Mouse (Mus musculus) spleen, adult 18-20 months (tissue): ENCODE data around the gene Phf20.
A peak's percentile ranks its signal among the peaks of the same experiment; 100 is the strongest.

Source experiments
- DNase-seq, 2 experiments: peaks; one replicate each; pipeline ENCODE4 v3.0.0; 2022; ENCODE audit warnings: mixed read lengths in 2 of 2

Phf20 gene

GRCm38 (mm10) chr2:156272553-156272952 lies 76.3 kb downstream of the Phf20 start:
- DNase-seq, result no peak

GRCm38 (mm10) chr2:156278226-156279017 lies 82.2 kb downstream of the Phf20 start:
- peak; percentile 64 to 76 for DNase-seq

- no peak for DNase-seq
These were observed 85.0 kb downstream of the Phf20 start for GRCm38 (mm10) chr2:156281227-156281626.

- no peak for DNase-seq
These were observed 88.9 kb downstream of the Phf20 start for GRCm38 (mm10) chr2:156285161-156285560.

GRCm38 (mm10) chr2:156286733-156287132 lies 90.5 kb downstream of the Phf20 start:
- DNase-seq, result no peak

- DNase-seq, result no peak
These were observed 92.0 kb downstream of the Phf20 start for GRCm38 (mm10) chr2:156288222-156288621.

GRCm38 (mm10) chr2:156289552-156290160 lies 93.4 kb downstream of the Phf20 start:
- DNase-seq, result no peak

- no peak for DNase-seq
These were observed 95.7 kb downstream of the Phf20 start for GRCm38 (mm10) chr2:156291998-156292397.

- peak in 1 of 2 experiments; percentile 33 for DNase-seq
These were observed 99.4 kb downstream of the Phf20 start for GRCm38 (mm10) chr2:156295601-156296063.

GRCm38 (mm10) chr2:156296190-156296589 lies 99.9 kb downstream of the Phf20 start:
- no peak for DNase-seq

GRCm38 (mm10) chr2:156297653-156298052 lies 101.4 kb downstream of the Phf20 start:
- no peak for DNase-seq

GRCm38 (mm10) chr2:156298458-156298857 lies 102.2 kb downstream of the Phf20 start:
- no peak for DNase-seq

GRCm38 (mm10) chr2:156302063-156302462 lies 105.8 kb downstream of the Phf20 start:
- no peak for DNase-seq

GRCm38 (mm10) chr2:156304351-156304750 lies 108.1 kb downstream of the Phf20 start:
- no peak for DNase-seq

GRCm38 (mm10) chr2:156305818-156306217 lies 109.6 kb downstream of the Phf20 start:
- DNase-seq, result no peak

- peak; percentile 22 to 41 for DNase-seq
These were observed 111.0 kb downstream of the Phf20 start for GRCm38 (mm10) chr2:156307261-156307660.

GRCm38 (mm10) chr2:156309948-156310347 lies 113.7 kb downstream of the Phf20 start:
- no peak for DNase-seq

GRCm38 (mm10) chr2:156310455-156310854 lies 114.2 kb downstream of the Phf20 start:
- DNase-seq, result no peak

- DNase-seq, result no peak
These were observed 114.7 kb downstream of the Phf20 start for GRCm38 (mm10) chr2:156310945-156311344.

GRCm38 (mm10) chr2:156311441-156311840 lies 115.2 kb downstream of the Phf20 start:
- DNase-seq, result no peak

GRCm38 (mm10) chr2:156311841-156312291 lies 115.6 kb downstream of the Phf20 start:
- peak; percentile 50 to 70 for DNase-seq

- peak; percentile 78 to 79 for DNase-seq
These were observed 116.1 kb downstream of the Phf20 start, which contains the start of the genes Cnbd2 and Scand1 for GRCm38 (mm10) chr2:156312297-156312897. Gene Cnbd2, plus strand, starts transcription at chr2:156312299. Gene Scand1, minus strand, starts transcription at chr2:156312704.

- no peak for DNase-seq
These were observed 116.9 kb downstream of the Phf20 start for GRCm38 (mm10) chr2:156313153-156313552.
